Mouse (Mus musculus) thymus, adult 18-20 months (tissue): ENCODE data around the gene Tdrkh.
A peak's percentile ranks its signal among the peaks of the same experiment; 100 is the strongest.

Experiments used
- DNase-seq, 2 experiments: peaks; one replicate each; pipeline ENCODE4 v3.0.0; 2022; ENCODE audit warnings: mixed read lengths in 2 of 2

Tdrkh gene

DNA sequence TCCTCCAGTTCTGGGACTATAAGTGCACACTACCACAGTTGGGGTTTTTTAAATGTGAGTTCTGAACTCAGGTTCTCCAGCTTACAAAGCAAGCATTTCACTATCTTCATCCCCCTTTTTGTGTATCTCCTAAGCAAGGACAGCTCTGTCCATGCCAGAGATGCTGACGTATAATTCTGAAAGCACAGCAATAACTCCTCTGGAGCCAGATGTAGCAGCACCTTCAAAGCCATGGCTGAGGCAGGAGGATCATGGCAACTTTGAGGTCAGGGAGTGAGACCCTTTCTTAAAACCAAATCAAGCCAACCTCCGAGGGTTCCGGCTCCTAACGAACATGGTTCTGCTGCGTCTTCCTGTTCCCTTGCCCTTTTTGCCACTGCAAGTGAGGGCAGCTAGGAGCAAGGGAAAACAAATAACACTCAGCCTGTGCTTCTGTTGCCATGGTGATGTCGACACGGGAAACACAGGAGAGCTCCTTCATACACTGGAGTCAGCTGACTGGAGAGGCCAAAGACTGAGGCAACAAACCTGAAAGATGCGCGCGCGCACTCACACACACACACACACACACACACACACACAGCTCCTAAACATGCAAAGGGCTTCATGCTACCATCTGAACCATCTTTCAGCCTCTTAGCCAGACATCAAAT, 51.0 kb downstream of the Tdrkh start:
- DNase-seq: no peak

DNA sequence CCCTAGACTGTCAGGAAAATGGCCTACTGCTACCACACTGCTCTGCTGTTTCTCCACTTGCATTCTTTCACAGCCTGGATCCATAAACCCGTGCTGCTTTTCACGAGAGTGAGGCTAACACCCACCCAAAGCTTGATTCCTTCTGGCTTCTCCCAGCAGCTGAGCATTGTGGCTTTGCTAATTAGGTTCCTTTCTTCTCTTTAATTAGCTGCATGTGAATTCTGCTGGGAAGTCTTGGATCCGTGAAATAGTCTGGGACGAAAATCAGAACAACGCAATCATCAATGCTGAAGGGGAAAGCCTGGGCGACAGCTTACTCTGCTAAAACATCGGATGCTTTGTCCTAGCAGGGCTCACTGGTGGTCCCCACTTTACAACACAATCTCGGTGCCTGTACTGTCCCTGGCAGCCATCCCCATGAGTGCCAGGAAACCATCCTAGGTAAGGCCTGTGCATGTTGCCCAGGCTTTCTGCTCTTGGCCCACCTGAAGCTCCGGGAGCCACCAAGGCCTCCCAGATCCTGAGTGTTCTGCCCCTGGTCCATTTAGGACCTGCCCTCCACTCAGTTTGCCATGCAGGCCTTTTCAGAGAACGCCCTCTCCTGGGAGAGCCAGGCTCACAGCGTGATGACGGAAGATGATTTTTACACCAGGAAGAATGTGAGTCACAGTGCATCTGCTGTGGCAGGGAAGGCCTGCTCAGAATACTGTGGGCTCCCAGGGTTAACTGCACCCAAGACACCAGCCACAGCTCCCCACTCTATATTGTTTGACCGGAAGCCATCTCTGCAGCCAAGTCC, 52.8 kb downstream of the Tdrkh start:
- no peak for DNase-seq

DNA sequence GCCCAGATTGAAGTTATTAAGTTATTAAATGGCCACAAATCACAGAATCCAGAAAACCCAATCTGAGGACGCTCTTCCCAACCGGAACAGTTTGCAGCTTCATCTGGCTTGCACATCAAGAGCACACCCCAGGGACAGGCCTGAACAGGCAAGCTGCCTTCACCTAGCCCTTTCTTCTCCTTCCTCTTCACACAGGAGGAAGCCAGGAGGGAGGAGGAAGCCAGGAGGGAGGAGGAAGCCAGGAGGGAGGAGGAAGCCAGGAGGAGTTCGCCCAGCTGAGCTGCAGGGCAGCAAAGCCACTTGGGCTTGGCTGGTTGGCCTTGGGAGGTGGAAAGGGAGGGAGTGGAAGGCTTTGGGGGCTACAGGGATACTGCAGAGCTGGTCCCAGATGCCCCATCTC, 55.9 kb downstream of the Tdrkh start:
- DNase-seq: no peak

DNA sequence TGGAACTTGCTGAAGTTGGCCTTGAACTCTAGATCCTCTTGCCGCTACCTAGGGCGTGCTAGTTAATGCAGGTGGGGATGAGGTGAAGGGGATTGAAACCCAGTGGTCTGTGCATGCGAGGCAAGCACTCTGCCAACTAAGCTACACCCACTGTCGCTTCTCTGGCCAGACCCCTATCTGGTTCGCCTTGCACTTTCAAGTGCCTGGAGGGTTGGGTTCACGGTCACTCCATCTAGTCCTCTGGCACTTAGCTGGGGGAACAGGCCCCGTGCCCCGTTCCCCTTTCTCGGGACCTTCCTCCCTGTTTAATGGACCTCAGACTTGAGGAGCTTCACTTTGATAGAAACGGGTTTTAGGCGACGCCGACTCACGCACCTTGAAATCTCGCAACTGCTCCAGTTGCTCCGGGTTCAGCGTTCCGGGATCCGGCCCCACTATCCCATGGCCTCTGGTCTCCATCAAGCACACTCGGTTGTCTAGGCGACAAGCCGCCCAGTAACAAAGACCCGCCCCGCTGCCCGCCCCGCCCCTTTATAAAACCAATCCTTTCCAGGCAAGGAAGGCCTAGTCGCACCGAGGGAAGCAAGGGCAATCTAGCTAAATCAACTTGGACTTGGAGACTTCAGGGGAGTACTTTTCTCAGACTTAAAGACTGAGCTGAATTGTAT, 59.5 kb downstream of the Tdrkh start:
- DNase-seq: no peak

DNA sequence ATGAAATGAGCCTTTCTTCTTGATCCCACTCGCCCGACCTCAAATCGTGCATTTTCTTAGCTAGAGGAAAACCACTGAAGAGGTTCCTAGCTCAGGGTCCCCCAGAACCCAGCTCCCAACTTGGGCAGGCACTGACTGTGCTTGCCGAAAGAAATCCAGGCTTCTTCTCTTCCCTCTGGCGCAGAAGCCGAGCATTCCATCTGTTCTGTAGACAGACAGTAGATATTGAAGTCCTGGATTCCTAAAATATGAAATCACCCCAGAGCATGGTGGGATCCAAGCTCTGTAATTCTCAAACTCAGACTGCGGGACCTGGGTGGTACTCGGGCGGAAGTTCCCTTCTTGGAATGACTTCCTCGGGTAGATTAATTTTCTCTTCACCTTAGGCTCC, 60.0 kb downstream of the Tdrkh start:
- DNase-seq: no peak

DNA sequence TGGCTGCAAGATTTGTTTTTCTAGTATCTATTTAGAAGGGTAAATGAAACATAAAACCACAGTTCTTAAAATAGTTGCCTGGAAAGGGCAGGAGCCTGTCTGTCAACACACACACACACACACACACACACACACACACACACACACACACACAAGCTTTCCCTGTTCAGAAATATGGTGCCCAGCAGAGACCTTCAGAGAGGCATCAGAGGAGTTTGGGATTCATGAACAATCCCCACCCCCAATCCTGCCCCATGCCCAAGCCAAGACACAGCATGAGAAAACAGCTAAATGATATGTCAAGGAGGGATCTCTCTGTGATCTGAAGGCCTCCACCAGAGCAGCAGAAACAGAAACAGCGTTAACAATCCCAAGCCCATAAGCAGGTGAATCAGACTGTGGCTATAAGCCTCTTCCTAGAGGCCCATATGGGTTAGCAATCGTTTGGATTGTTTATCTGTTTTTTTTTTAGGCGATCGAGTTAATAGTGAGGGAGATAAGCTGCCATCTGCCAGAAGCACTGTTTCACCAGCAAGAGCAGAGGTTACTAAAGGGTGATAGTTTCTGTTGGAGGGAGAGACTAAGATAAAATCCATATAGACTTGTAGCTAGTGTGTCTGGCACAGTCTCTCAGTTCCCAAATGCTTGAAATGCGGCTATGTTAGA, 60.6 kb downstream of the Tdrkh start:
- DNase-seq: no peak

DNA sequence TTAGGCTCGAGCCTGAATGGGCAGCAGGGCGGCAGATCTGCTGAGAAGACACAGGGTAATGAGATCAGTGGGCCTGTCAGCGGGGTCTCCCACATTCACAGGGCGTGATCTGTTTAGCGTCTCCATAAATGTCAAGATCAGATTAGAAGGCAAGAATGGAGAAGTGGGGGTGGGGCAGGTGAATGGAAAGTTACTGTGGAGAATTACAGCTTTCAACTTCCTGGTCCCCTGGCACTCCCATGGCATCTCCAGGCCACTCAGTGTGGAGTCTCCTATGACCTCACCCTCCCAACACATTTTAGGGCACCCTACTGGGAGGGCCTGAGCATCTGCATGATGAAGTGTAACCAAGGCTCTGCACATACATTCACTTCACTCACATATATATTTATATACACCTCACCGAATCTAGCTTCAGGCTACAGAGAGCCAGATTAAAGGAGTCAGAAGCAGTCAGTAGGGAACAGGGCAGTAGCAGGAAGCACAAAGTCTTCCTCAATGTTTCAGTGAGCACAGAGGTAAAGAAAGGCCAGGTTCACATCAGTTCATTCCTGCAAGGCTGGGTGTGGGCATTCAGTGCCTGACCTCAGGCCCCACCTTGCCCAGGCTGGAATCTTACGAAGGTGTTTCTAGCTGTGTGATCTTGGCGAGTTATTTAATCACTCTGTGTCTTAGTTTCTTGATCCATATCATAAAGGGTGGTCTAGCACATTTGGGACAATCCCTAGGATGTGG, 63.4 kb downstream of the Tdrkh start:
- DNase-seq: no peak

DNA sequence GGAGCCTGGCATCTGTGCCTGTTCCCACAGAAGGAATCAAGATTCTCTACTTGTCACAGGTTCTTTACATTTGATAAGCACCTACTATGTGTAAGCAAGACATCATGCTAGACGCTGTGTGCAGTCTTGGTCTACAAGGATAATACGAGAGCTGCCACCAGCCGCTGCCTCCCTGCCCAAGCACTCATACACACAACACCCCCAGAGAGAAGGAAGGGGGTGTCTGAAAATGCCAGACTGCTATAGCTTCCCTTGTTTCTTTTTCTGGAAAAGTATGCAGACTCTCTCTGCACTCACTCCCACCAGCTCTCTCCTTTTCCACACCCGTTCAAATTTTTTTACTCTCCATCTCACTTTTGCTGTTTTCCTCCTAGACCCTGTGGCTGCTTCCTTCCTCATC, 64.4 kb downstream of the Tdrkh start:
- no peak for DNase-seq

DNA sequence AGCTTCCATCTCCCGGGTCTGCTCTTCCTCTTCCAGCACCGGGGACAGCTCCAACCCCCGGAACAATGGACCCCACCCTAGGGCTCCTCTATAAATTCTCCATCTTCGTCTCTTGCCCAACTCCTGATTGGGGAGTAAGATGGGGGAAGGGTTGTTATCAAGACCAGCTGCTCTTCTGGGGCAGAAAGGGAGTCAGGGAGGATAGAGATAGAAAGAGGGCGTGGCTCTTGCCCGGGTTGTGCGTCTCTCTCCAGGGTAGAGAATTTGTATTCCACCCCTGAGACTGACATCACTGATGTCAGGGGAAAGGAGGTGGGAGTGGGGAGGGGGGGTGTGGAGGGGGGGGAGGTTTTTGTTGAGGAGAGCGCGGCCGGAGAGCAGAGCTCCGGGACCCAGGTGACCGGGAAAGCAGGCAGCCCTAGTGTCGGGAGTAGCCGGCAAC, 64.9 kb downstream of the Tdrkh start, which contains the start of gene Celf3:
TSS of gene Celf3 (plus strand) at position 315 of the 442 bp plus-strand sequence.
- no peak for DNase-seq

DNA sequence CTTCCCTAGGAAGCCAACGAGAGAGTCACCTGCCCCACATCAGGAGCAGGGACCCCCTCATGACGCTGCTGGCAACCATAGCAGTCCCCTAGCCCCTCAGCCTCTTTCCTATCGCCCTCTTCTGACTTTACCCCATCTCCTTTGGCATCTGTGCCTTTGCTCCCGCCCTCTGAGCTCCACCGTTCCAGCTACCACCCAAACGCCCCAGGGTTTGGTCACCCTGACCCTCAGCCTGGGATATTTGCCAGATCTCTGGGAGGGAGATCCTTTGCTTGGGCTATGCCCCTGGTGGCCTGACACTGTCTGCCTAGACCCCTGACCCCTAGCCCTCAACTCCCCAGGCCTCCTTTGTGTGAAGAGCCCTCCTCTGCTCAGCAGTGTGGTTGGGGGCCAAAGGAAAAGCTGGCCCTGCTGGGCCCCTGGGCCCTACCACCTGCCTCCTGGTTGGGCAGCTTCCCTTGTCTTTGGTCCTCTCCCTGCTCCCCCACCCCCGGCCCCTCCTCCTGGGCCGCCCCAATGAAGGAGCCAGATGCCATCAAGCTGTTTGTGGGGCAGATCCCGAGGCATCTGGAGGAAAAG, 65.6 kb downstream of the Tdrkh start:
- DNase-seq: no peak

DNA sequence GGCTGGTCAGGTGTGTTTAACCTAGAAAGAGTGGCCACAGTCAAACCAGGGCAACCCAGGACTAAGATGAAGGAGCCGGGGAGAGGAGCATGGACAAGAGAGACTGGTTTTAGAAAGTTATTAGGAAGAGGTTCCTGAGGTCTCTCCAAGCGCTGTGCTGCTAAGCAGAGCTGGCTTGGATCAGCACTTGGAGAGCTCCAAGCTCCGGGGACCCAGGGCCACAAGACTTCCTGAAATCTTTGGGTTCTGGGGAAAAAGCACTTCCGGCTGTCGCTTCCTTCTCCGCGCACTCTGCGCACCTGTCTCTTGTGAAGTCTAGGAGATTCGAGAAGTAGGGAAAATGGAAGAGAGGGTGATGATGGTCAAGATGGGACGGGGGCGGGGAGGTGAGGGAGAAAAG, 66.5 kb downstream of the Tdrkh start:
- DNase-seq: no peak

DNA sequence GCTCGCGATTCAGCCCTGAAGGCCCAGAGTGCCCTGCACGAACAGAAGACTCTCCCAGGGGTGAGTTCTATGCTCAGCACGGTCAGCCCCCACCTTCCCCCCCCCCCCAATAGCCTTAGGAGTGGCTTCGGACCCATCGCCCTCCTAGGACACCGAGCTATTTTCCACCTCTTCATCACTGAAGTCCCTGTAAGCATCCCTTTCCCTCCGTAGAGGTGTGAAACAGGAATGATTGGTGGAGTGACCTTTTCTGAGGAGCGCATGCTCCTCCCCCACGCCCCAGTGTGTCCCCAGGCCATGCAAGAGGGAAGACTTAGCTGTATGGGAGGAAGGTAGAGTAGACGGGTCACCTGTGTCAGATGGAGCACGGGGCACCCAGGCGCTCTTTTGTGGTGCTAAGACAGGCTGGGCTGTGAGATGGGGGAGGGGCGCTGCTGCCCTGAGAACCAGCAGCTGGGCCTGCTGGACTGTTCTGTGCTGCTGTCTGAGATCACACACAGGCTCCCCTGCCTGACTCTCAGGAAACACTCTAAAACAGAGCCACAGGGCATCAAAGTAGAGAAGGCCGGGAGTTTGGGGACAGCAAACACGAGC, 67.3 kb downstream of the Tdrkh start, which contains the start of gene Riiad1:
TSS of gene Riiad1 (minus strand) at position 51 of the 594 bp plus-strand sequence.
- DNase-seq: no peak

DNA sequence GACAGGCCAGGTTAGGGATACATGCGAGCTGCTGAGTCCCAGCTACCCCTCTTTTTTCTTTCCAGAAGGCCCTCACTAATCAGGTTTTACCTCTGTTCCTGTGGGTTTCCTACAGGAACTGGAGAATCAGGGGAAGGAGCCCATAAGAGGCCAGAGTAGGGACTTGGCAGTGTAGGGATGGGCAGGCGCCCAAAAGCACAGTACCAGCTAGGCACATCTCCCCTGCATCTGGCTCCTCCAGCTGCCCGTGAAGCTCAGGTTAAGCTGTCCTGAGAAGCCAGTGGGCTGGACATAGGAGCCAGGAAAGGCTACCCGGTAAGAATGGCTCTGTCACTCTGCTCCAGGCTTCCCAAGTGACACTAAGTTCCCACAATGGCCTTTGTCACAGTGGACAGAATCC, 68.4 kb downstream of the Tdrkh start:
- DNase-seq: no peak

DNA sequence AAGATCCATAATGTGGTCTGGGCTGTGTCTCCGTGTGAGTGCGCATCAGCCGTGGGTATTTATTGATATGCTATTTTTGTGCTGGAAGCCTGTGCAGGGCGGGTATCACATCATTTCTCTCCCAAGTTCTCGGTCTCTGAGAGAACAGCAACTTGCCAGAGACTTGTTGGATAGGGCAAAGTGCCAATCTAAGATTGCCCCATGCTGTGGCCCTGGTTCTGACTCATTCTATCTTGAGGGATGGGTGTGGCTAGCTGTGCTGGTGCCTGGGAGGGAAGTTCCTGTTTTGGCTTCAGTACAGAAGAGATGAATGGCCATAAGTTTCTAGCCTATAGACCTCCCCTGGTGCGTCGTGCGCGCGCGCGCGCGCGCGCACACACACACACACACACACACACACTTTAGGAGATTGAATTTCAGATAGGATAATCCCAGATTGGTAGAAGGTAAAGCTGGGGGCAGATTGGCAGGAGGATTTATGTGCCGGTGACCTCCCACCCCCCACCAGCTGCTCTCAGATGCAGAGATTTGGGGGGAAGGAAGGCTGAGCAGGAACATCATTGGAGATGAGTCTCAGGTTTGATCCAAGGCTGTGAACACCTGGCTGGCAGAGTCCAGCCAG, 69.8 kb downstream of the Tdrkh start:
- DNase-seq: no peak

DNA sequence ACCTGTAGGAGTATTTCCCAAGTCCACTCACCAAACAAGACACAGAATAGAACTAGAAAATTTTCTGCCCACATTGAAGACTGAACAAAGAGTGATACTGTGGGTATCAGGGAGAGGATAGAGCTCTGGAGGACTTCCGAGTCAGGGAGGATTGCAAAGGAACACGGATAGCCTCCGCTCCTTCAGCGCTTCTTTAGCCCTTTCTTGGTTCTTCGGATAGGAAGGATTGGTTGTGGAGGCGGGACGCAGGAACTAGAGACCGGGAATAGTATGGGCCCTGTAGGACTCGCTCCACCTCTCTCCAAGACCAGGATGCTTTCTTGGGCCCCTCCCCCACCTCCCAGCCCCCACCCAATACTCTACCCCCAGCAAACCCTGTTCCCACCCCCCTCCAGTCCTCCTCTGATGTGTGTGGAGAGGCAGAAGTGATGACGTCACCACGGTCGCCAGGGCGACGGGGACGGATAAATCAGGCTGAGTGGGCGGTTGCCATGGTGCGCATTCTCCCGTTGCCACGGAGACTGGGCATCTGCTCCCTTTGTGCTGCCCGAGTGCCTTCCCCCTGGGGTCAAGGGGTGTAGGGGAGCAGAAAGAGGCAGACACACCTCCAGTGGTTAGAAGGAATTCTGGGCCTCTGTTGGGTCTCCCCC, 70.8 kb downstream of the Tdrkh start:
- peak in 1 of 2 experiments; percentile 14 for DNase-seq
